Mouse (Mus musculus): ENCODE data around the gene Mrpl10.

DNA sequence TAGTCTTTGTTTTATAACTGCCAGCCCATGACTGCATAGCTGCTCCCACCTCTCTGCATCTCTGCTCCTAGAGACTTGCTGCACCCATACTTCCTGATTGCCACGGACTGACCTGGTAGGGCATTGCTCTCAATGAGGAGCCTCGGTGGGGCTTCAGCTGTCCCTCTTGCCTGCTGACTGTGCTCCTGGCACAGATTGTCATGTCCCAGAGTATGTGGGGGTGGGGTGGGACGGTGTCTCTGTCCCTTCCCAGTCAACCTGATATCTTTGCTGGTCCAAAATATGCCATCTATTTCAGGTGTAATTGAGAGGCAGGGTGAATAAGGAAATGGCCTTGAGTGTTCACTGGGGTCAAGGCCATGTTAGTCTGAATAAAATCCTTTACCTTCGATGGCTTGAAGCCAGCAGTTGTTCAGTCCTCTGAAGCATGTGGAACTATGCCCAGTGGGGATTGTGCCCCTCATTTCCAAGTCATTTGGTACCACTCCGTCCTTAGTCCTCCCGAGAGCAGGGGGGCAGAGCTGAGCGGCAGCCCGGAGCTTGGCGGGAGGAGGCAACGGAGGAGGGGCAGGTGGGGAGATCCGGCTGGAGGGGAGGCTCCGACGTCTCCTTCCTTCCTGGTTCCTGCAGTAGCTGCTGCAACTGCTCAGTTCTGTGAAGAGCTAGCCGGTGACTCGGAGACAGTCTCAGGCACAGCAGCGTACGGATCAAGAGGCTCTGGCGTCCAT, 9.0 kb downstream of the Mrpl10 start, which contains the start of gene Osbpl7:
- TF ChIP-seq GATA1 (IDR thresholded peaks at IDR 0.05; ENCODE audit: low read length) (no peak), TAL1 (IDR thresholded peaks at IDR 0.05; ENCODE audit: low read length) (no peak)
